Mouse (Mus musculus): ENCODE data around the gene Smad6. TPM values are rescaled to one million over a fixed set of nuclear protein-coding genes. Genes with fewer than 3 reads are reported as not detected.

The Smad6 gene
- total RNA-seq, 1 experiment, result 8.7 TPM

- Histone ChIP-seq H3K4me1 (ENCODE audit: control insufficient read depth in 2 of 2, insufficient read depth in 2 of 2, low read length in 2 of 2, poor library complexity in 1 of 2) (peaks cover 6 to 33% of the 10 kb centered on the region in 2 experiments; a peak in 3 of 4 replicates), H3K9ac (ENCODE audit: insufficient read depth, low read depth, low read length, poor library complexity, severe bottlenecking) (no peak overlapping the region; the same call in 1 of the 2 replicates), H3K9me3 (ENCODE audit: control insufficient read depth, insufficient read depth, low read depth, low read length) (no peaks in the 10 kb centered on the region), H3K4me3 (ENCODE audit: insufficient read depth in 1 of 2, low read depth in 1 of 2, low read length in 2 of 2, poor library complexity in 1 of 2, severe bottlenecking in 1 of 2) (no peak overlapping the region), H3K27ac (ENCODE audit: insufficient read depth, low read depth, low read length, poor library complexity, severe bottlenecking) (no peak overlapping the region), H3K36me3 (ENCODE audit: control insufficient read depth, insufficient read depth, low read length, poor library complexity, severe bottlenecking) (no peaks in the 10 kb centered on the region)
- DNase-seq (ENCODE audit: low read depth, low spot score), result peak; percentile 56
- TF ChIP-seq ZC3H11A (IDR thresholded peaks at IDR 0.05; ENCODE audit: borderline replicate concordance, low read depth, low read length), result no peak
- no peak for TF ChIP-seq HCFC1 (IDR thresholded peaks at IDR 0.05; ENCODE audit: borderline replicate concordance, insufficient read depth, low read length)
- TF ChIP-seq ZNF384 (IDR thresholded peaks at IDR 0.05; ENCODE audit: low read depth, low read length), result no peak
- no peak for TF ChIP-seq CHD2 (IDR thresholded peaks at IDR 0.05; ENCODE audit: low read depth, low read length)
- no peak for TF ChIP-seq MAFK (IDR thresholded peaks at IDR 0.05; ENCODE audit: insufficient read depth, low read depth, low read length)
- in situ Hi-C loops (cut with MboI; ENCODE audit: low sequenced_read_pairs in 2 of 2, unreplicated experiment in 2 of 2), result no loop called here
These were observed 62.5 kb downstream of the Smad6 start for GRCm38 (mm10) chr9:63959129-63959932.

GRCm38 (mm10) chr9:63958337-63959030 lies 63.4 kb downstream of the Smad6 start:
- H3K4me3 ChIP-seq (ENCODE audit: insufficient read depth in 1 of 2, low read depth in 1 of 2, low read length in 2 of 2, poor library complexity in 1 of 2, severe bottlenecking in 1 of 2), result no peak overlapping the region; a peak in 1 of 4 replicates
- in situ Hi-C loops (cut with MboI; ENCODE audit: low sequenced_read_pairs in 2 of 2, unreplicated experiment in 2 of 2), result no loop called here
- peaks cover 4 to 32% of the 10 kb centered on the region in 2 experiments; a peak in 3 of 4 replicates for H3K4me1 ChIP-seq (ENCODE audit: control insufficient read depth in 2 of 2, insufficient read depth in 2 of 2, low read length in 2 of 2, poor library complexity in 1 of 2)

GRCm38 (mm10) chr9:63957647-63958185 lies 64.1 kb downstream of the Smad6 start:
- no peaks in the 10 kb centered on the region for H3K9me3 ChIP-seq (ENCODE audit: control insufficient read depth, insufficient read depth, low read depth, low read length)
- no peak overlapping the region for H3K27ac ChIP-seq (ENCODE audit: insufficient read depth, low read depth, low read length, poor library complexity, severe bottlenecking)
- H3K4me3 ChIP-seq (ENCODE audit: insufficient read depth in 1 of 2, low read depth in 1 of 2, low read length in 2 of 2, poor library complexity in 1 of 2, severe bottlenecking in 1 of 2), result no peak overlapping the region
- TF ChIP-seq ZC3H11A (IDR thresholded peaks at IDR 0.05; ENCODE audit: borderline replicate concordance, low read depth, low read length) (no peak), ZNF384 (IDR thresholded peaks at IDR 0.05; ENCODE audit: low read depth, low read length) (no peak), HCFC1 (IDR thresholded peaks at IDR 0.05; ENCODE audit: borderline replicate concordance, insufficient read depth, low read length) (no peak), CHD2 (IDR thresholded peaks at IDR 0.05; ENCODE audit: low read depth, low read length) (no peak), MAFK (IDR thresholded peaks at IDR 0.05; ENCODE audit: insufficient read depth, low read depth, low read length) (no peak)
- H3K4me1 ChIP-seq (ENCODE audit: control insufficient read depth in 2 of 2, insufficient read depth in 2 of 2, low read length in 2 of 2, poor library complexity in 1 of 2), result peaks cover 4 to 32% of the 10 kb centered on the region in 2 experiments; a peak in 3 of 4 replicates
- DNase-seq (ENCODE audit: low read depth, low spot score), result no peak
- H3K36me3 ChIP-seq (ENCODE audit: control insufficient read depth, insufficient read depth, low read length, poor library complexity, severe bottlenecking), result no peaks in the 10 kb centered on the region; the same call in 1 of the 2 replicates
- in situ Hi-C loops (cut with MboI; ENCODE audit: low sequenced_read_pairs in 2 of 2, unreplicated experiment in 2 of 2), result no loop called here
- H3K9ac ChIP-seq (ENCODE audit: insufficient read depth, low read depth, low read length, poor library complexity, severe bottlenecking), result no peak overlapping the region

More at GRCm38 (mm10) chr9:63958337-63959030, 63.4 kb downstream of the Smad6 start:
- H3K36me3 ChIP-seq (ENCODE audit: control insufficient read depth, insufficient read depth, low read length, poor library complexity, severe bottlenecking), result no peaks in the 10 kb centered on the region; the same call in 1 of the 2 replicates
- DNase-seq (ENCODE audit: low read depth, low spot score), result no peak
- no peaks in the 10 kb centered on the region for H3K9me3 ChIP-seq (ENCODE audit: control insufficient read depth, insufficient read depth, low read depth, low read length)
- H3K9ac ChIP-seq (ENCODE audit: insufficient read depth, low read depth, low read length, poor library complexity, severe bottlenecking), result no peak overlapping the region
- TF ChIP-seq HCFC1 (IDR thresholded peaks at IDR 0.05; ENCODE audit: borderline replicate concordance, insufficient read depth, low read length), result no peak
- no peak overlapping the region for H3K27ac ChIP-seq (ENCODE audit: insufficient read depth, low read depth, low read length, poor library complexity, severe bottlenecking)

- Histone ChIP-seq H3K36me3 (ENCODE audit: control insufficient read depth, insufficient read depth, low read length, poor library complexity, severe bottlenecking) (no peaks in the 10 kb centered on the region; the same call in 1 of the 2 replicates), H3K9ac (ENCODE audit: insufficient read depth, low read depth, low read length, poor library complexity, severe bottlenecking) (no peak overlapping the region), H3K4me3 (ENCODE audit: insufficient read depth in 1 of 2, low read depth in 1 of 2, low read length in 2 of 2, poor library complexity in 1 of 2, severe bottlenecking in 1 of 2) (no peak overlapping the region), H3K9me3 (ENCODE audit: control insufficient read depth, insufficient read depth, low read depth, low read length) (no peaks in the 10 kb centered on the region), H3K27ac (ENCODE audit: insufficient read depth, low read depth, low read length, poor library complexity, severe bottlenecking) (no peak overlapping the region), H3K4me1 (ENCODE audit: control insufficient read depth in 2 of 2, insufficient read depth in 2 of 2, low read length in 2 of 2, poor library complexity in 1 of 2) (peaks cover 4 to 29% of the 10 kb centered on the region in 2 experiments; a peak in 3 of 4 replicates)
- peak; percentile 64 for DNase-seq (ENCODE audit: low read depth, low spot score)
- TF ChIP-seq ZC3H11A (IDR thresholded peaks at IDR 0.05; ENCODE audit: borderline replicate concordance, low read depth, low read length), result no peak
- in situ Hi-C loops (cut with MboI; ENCODE audit: low sequenced_read_pairs in 2 of 2, unreplicated experiment in 2 of 2), result no loop called here
These were observed 65.8 kb downstream of the Smad6 start for GRCm38 (mm10) chr9:63956052-63956451.

Measured in ES-E14 (cell line).